Mouse (Mus musculus): ENCODE measurements around the gene Mctp1.
"Not testable (repeated sequence)": the region's sequence is repeated elsewhere in the genome, so short reads cannot be mapped to it uniquely, and the experiment has no call there.

Mctp1 gene

GRCm38 (mm10) chr13:76481601-76482000 lies 97.3 kb downstream of the Mctp1 start:
- DNase-seq (ENCODE audit: low read depth, low spot score), result no peak

- no peak for DNase-seq (ENCODE audit: low read depth, low spot score)
Observed at GRCm38 (mm10) chr13:76482998-76483397, 98.7 kb downstream of the Mctp1 start.

DNA sequence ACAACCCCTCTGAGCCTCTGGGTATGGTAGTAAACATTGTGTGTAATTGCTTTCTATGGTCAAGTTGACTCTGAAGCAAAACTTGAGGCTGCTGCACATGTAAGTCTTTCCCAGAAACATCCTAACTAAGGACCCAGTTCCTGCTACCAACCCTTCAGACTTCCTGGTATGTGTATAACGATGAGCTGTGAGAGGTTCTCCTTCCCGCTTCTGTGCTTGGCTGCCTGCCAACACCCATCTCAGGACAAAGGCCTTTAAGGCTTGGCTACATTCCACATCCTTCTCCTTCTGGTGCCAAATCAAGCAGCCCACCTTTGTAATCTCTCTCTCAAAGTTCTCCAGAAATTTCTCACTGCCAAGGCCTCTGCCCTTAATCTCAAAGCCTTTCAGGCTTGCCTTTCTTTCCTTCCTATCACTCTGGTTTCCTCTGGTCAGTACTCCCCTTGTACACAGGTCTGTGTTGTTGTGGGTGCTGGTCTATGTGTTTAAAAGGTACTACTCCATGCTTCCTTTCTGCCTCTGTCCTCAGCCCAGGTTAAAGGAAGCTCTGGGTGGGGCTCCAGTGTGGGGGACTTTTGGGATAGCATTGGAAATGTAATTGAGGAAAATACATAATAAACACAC lies 99.9 kb downstream of the Mctp1 start:
- DNase-seq (ENCODE audit: low read depth, low spot score), result peak; percentile 1

DNA sequence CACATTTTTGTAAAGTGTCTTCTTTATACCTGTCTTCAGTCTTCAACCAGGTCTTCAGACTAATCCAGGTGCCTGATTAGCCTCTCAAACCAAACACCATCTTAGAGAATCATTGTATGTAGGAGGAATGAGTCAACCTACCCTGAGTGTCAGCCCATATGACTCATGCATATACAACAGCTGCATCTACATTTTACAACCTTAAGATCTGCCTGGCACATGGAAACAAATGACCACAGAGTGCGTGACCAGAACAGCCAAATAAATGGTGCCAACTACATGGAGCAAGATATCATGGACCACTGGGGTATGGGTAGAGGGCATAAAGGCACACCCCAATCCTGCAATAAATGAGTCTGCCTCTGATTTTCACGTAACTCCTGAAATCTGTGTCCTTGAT lies 131.6 kb downstream of the Mctp1 start:
- DNase-seq (ENCODE audit: low read depth, low spot score), result no peak

- no peak for DNase-seq (ENCODE audit: low read depth, low spot score)
Observed at GRCm38 (mm10) chr13:76523170-76523569, 138.8 kb downstream of the Mctp1 start.

DNA sequence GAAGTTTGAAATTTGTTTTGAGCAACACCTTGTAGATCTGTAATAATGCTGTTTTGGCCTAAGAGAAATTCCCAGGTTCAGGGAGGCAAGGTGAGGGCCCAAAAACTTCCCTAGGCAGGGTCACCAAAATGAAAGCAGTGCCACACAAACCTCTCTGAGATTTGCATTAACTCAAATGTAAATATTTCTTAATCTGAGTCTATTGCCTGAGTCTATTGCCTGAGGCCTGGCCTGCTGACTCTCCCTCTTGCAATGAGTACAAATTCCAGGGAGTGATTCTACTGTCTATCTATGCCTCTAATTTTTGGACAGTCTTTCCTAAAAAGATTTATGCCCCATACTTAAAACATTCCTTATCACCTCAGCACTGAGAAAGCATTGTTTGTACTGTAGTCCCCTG lies 143.0 kb downstream of the Mctp1 start:
- DNase-seq (ENCODE audit: low read depth, low spot score), result no peak

DNA sequence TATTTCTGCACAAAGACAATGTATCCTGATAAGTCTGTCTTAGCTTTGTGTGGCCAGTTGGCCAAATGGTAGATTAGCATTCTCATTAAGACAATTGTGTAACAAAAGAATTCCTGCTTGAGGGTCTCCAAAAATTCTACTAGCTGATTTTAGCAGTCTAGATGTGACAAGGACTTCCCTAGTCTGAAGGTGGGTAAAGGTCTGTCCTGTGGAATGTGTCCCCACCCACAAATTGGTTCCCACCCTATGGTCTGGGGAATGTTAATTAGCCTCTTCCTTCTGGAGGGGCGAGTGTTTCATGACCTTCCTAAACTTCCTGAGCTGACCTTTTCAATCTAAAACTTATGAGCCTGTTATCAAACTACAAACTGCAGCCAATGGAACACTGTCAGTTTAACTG lies 143.4 kb downstream of the Mctp1 start:
- no peak for DNase-seq (ENCODE audit: low read depth, low spot score)

GRCm38 (mm10) chr13:76529915-76530314 lies 145.6 kb downstream of the Mctp1 start:
- no peak for DNase-seq (ENCODE audit: low read depth, low spot score)

GRCm38 (mm10) chr13:76530867-76531504 lies 146.7 kb downstream of the Mctp1 start:
- DNase-seq (ENCODE audit: low read depth, low spot score), result no peak

DNA sequence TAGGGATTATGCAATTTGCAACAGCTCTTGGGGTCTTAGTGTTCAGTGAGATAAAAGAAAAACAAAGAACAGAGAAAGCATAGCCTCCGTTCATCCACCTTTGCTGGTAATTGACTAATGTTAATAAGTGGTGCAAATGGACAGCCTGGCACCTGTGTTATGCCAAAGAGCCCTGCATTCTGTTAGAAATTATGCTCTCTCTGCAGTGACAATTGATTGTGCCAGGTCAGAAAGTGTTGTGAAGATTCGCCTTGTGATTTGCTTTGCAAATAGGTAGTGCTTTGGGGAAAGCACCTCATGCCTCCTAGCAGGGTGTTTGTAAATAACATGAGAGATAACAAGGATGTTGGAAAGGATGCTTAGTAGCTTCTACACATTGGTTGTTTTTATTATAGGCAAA lies 163.5 kb downstream of the Mctp1 start:
- DNase-seq (ENCODE audit: low read depth, low spot score), result no peak

GRCm38 (mm10) chr13:76560918-76561317 lies 176.6 kb downstream of the Mctp1 start:
- DNase-seq (ENCODE audit: low read depth, low spot score), result no peak

DNA sequence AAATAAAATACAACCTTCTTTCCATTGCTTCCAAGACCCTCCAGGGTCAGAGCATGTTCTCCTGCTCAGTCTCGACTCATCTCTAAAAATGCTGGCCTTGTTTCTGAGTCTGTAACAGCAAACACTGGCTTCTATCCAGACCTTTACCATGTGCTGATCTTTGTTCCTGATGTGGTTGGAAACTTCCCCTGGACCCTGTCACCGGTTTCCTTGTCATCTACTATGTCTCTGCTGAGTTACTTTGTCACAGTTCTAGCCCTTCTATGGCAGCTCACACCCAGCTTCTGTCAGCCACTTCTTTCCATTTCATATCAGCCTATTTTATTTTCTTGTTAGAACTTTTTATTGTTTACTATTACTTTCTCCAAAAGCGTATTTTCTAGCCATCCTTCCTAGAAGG lies 177.3 kb downstream of the Mctp1 start:
- DNase-seq (ENCODE audit: low read depth, low spot score), result no peak

- DNase-seq (ENCODE audit: low read depth, low spot score), result no peak
Observed at GRCm38 (mm10) chr13:76564061-76564460, 179.7 kb downstream of the Mctp1 start.

- DNase-seq (ENCODE audit: low read depth, low spot score), result no peak
Observed at GRCm38 (mm10) chr13:76566024-76566423, 181.7 kb downstream of the Mctp1 start.

- no peak for DNase-seq (ENCODE audit: low read depth, low spot score)
Observed at GRCm38 (mm10) chr13:76567448-76567847, 183.1 kb downstream of the Mctp1 start.

DNA sequence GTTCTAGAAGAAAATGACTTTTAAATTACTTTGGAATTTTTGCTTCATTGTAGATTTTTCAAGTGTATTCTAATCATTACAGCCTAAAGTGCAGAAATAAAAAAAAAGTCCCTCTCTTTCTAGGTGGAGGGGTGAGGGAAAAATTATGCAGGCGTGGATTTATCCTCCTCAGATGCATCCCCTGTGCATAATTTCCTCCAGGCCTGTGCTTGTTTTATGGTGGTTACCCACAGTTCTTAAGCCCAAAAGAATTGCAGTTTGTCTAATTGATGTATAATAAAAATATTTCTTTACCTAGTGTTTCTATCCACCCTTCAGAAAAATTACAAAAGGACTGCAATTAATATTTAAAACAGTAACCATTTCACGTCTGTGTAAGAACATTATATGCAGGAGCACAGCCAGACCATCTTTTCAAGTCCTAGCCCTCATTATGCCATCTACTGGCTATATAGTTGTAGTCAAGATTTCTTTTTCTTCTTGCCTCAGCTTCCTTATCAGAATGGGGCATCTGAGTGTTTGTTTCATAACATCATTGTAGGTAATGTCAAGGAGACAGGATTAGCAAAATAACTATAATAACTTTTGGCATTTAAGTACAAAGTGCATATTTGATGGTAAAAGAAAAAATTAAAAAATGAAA lies 184.4 kb downstream of the Mctp1 start:
- no peak for DNase-seq (ENCODE audit: low read depth, low spot score)

- DNase-seq (ENCODE audit: low read depth, low spot score), result no peak
Observed at GRCm38 (mm10) chr13:76579414-76579813, 195.1 kb downstream of the Mctp1 start.

DNA sequence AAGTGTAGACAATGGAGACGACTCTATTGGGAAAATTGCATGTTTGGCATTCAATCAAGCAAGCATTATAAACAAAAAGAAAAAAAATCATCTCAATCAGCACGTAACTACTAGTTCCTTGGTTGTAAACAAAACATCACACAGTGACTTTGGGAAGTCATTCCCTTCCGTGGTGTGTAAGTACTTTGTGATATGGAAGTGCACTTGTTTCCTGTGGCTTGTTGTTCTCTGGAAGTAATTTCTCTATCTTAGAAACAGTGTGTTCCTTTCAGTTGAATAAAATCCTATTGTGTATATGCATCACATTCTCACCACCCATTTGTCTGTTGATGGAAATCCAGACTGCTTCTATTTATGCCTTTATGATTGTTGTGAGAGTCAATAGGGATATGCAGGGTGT lies 201.1 kb downstream of the Mctp1 start:
- no peak for DNase-seq (ENCODE audit: low read depth, low spot score)

GRCm38 (mm10) chr13:76590709-76591108 lies 206.4 kb downstream of the Mctp1 start:
- DNase-seq (ENCODE audit: low read depth, low spot score), result not testable (repeated sequence)

- no peak for DNase-seq (ENCODE audit: low read depth, low spot score)
Observed at GRCm38 (mm10) chr13:76591189-76591588, 206.9 kb downstream of the Mctp1 start.

DNA sequence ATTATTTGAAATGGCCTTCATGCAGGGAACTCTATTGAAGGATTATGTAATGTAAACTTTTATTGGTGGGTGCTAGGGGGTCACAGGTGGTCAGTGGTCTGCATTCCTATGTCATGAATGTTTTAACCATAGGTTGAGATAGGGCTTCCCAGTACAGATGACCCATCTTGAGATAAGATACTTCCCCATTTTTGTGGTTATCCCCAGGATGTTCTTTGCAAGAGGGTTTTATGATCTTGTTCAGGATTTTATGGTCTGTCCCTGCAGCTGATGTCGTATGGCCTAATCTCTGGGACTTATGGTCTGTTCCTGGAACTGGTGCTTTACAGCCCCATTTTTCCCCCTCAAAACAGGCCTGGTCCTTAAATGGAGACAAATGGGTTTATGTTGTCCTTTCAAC lies 207.4 kb downstream of the Mctp1 start:
- DNase-seq (ENCODE audit: low read depth, low spot score), result no peak

GRCm38 (mm10) chr13:76592908-76593307 lies 208.6 kb downstream of the Mctp1 start:
- DNase-seq (ENCODE audit: low read depth, low spot score), result no peak

- DNase-seq (ENCODE audit: low read depth, low spot score), result no peak
Observed at GRCm38 (mm10) chr13:76597005-76597404, 212.7 kb downstream of the Mctp1 start.

Measured in embryo, embryonic 11.5 days (tissue).